Mouse (Mus musculus): Measurements from ENCODE around the gene Arhgap25. TPM values are rescaled to one million over a fixed set of nuclear protein-coding genes. Genes with fewer than 3 reads are reported as not detected.

The Arhgap25 gene
- polyA plus RNA-seq, 1 experiment from 2014 or later, result 3.4 TPM

GRCm38 (mm10) chr6:87513046-87513767 lies 19.9 kb downstream of the Arhgap25 start:
- H3K27ac ChIP-seq (replicated peaks), result no peak overlapping the region
- DNase-seq (ENCODE audit: low spot score), result peak; percentile 71
- no peaks in the 10 kb centered on the region for H3K27me3 ChIP-seq (replicated peaks; ENCODE audit: low read depth, poor library complexity, severe bottlenecking)
- WGBS, result 74% methylated on average over 12 of the region's 12 CpGs
- no peaks in the 10 kb centered on the region for H3K36me3 ChIP-seq (replicated peaks)
- H3K4me3 ChIP-seq, result no peak overlapping the region
- H3K9me3 ChIP-seq, result no peaks in the 10 kb centered on the region
- H3K4me1 ChIP-seq, result no peaks in the 10 kb centered on the region

GRCm38 (mm10) chr6:87510999-87511398 lies 22.1 kb downstream of the Arhgap25 start:
- WGBS, result 79% methylated on average over 4 of the region's 4 CpGs
- H3K36me3 ChIP-seq (replicated peaks), result no peaks in the 10 kb centered on the region

DNA sequence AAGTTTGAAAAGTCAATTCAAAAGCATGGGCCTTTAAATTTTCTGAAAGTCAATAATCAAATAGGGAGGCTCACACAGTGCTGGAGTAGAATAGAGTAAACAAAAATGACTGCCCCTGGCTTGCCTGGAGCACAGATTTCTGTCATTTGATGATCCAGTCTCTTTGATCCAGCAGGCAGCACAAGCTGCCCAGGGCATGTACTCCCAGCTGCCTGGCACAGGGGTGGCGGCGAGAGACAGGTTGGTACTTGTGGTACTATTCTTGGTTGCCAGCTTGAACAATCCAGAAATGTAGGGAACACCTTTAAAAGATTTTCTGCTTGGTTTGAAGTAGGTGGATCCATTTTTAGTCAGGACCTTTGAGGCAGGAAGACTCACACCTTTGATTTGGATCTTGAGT lies 23.3 kb downstream of the Arhgap25 start:
- 89% methylated on average over 2 of the region's 2 CpGs for WGBS
- no peak overlapping the region for H3K4me3 ChIP-seq

More at GRCm38 (mm10) chr6:87510999-87511398, 22.1 kb downstream of the Arhgap25 start:
- no peak for DNase-seq (ENCODE audit: low spot score)
- Histone ChIP-seq H3K27ac (replicated peaks) (no peak overlapping the region), H3K27me3 (replicated peaks; ENCODE audit: low read depth, poor library complexity, severe bottlenecking) (no peaks in the 10 kb centered on the region), H3K4me3 (no peak overlapping the region), H3K9me3 (no peaks in the 10 kb centered on the region), H3K4me1 (no peaks in the 10 kb centered on the region)

GRCm38 (mm10) chr6:87504875-87505274 lies 28.2 kb downstream of the Arhgap25 start:
- no peak for DNase-seq (ENCODE audit: low spot score)
- H3K27me3 ChIP-seq (replicated peaks; ENCODE audit: low read depth, poor library complexity, severe bottlenecking), result no peaks in the 10 kb centered on the region
- H3K4me3 ChIP-seq, result no peak overlapping the region

More for the DNA sequence above, 23.3 kb downstream of the Arhgap25 start:
- Histone ChIP-seq H3K4me1 (peaks cover 5% of the 10 kb centered on the region; the same call in 1 of the 2 replicates), H3K9me3 (no peaks in the 10 kb centered on the region), H3K27ac (replicated peaks) (no peak overlapping the region), H3K27me3 (replicated peaks; ENCODE audit: low read depth, poor library complexity, severe bottlenecking) (no peaks in the 10 kb centered on the region), H3K36me3 (replicated peaks) (no peaks in the 10 kb centered on the region)
- DNase-seq (ENCODE audit: low spot score), result no peak

DNA sequence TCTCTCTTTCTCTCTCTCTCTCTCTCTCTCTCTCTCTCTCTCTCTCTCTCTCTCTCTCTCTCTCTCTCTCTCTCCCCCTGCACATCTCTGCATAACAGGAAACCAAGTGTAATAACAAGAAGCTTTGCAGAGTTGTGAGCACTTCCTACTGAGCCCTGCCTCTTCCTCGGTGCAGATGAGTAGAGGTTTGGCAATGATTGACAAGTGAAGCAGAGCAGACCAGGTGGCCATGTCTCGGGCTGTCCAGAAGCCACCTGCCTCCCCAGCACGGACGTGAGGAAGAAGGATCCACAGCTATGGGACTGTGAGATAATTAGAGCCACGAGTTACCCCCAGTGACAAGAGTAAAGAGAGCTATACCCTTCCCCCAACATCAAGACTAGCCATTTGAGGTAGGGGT lies 29.1 kb downstream of the Arhgap25 start:
- no peak for DNase-seq (ENCODE audit: low spot score)
- no peak overlapping the region for H3K27ac ChIP-seq (replicated peaks)
- 73% methylated on average over 5 of the region's 5 CpGs for WGBS

More at GRCm38 (mm10) chr6:87504875-87505274, 28.2 kb downstream of the Arhgap25 start:
- 82% methylated on average over 7 of the region's 7 CpGs for WGBS
- Histone ChIP-seq H3K27ac (replicated peaks) (no peak overlapping the region), H3K4me1 (peaks cover 17% of the 10 kb centered on the region), H3K9me3 (no peaks in the 10 kb centered on the region), H3K36me3 (replicated peaks) (no peaks in the 10 kb centered on the region)

DNA sequence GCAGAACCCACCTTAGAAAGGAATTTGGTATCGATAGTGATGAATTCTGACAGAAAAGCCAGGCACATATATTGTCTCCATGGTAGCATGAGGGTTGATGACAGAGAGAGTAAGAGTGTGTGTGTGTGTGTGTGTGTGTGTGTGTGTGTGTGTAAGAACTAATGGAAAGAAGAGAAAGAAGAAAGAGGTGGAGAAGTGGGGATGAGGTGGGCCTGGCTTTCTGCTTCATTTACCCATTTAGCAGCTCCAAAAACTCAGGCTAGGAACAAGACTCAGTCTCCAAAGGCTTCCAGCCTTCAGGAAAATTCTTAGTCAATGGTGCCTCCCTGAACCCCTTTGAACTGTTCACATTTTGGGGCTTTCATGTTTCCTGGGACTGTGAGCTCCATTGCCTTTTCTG lies 29.5 kb downstream of the Arhgap25 start:
- Histone ChIP-seq H3K4me1 (peaks cover 22% of the 10 kb centered on the region), H3K27me3 (replicated peaks; ENCODE audit: low read depth, poor library complexity, severe bottlenecking) (no peaks in the 10 kb centered on the region), H3K27ac (replicated peaks) (no peak overlapping the region), H3K4me3 (no peak overlapping the region), H3K36me3 (replicated peaks) (no peaks in the 10 kb centered on the region), H3K9me3 (no peaks in the 10 kb centered on the region)
- WGBS, result 93% methylated on average over 1 of the region's 1 CpGs
- no peak for DNase-seq (ENCODE audit: low spot score)

More for the DNA sequence above, 29.1 kb downstream of the Arhgap25 start:
- no peaks in the 10 kb centered on the region for H3K9me3 ChIP-seq
- peaks cover 22% of the 10 kb centered on the region for H3K4me1 ChIP-seq
- no peaks in the 10 kb centered on the region for H3K36me3 ChIP-seq (replicated peaks)
- H3K27me3 ChIP-seq (replicated peaks; ENCODE audit: low read depth, poor library complexity, severe bottlenecking), result no peaks in the 10 kb centered on the region
- H3K4me3 ChIP-seq, result no peak overlapping the region

DNA sequence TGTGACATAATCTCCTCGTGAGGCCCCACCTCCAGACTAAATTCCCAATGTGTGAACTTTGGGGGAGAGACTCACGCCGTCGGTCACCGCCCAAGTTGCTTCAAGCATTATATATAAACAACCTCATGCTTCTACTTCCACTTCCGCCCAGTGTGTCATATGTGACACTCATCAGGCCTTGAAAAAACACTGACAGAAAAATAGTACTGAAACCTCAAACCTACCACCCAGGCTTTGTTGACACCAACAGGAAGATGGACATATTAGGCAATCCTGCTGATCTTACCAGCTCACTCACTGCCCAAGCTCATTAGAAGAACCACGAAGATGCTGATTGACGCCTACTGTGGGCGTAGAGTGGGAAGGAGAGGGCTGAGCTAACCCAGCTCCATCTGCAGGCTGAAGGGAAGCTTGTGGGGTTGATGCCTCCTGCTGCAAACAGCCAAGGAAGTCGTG lies 30.2 kb downstream of the Arhgap25 start:
- H3K27ac ChIP-seq (replicated peaks), result no peak overlapping the region
- peaks cover 22% of the 10 kb centered on the region for H3K4me1 ChIP-seq
- no peaks in the 10 kb centered on the region for H3K9me3 ChIP-seq
- no peaks in the 10 kb centered on the region for H3K36me3 ChIP-seq (replicated peaks)
- H3K4me3 ChIP-seq, result no peak overlapping the region
- no peaks in the 10 kb centered on the region for H3K27me3 ChIP-seq (replicated peaks; ENCODE audit: low read depth, poor library complexity, severe bottlenecking)
- no peak for DNase-seq (ENCODE audit: low spot score)
- WGBS, result 82% methylated on average over 10 of the region's 10 CpGs

DNA sequence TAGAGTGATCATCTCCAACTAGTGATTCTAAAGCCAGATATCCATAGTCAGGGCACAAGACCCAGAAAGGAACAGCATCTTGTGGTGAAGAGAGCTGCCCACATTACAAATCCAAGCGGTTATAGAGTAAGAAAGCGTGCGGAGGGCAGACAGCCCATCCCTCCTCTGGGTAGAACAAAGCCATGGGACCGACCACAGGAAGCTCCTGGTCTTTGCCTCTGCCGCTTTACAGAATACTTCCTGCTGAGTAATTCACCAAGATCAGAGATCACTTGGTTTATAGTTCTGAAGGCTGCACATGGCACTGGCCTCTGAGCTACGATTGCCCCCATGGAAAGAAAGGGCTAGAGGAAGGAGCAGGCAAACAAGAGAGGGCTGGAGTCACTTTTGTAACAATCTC lies 30.6 kb downstream of the Arhgap25 start:
- Histone ChIP-seq H3K4me1 (peaks cover 22% of the 10 kb centered on the region), H3K36me3 (replicated peaks) (no peaks in the 10 kb centered on the region), H3K4me3 (no peak overlapping the region), H3K27me3 (replicated peaks; ENCODE audit: low read depth, poor library complexity, severe bottlenecking) (no peaks in the 10 kb centered on the region), H3K27ac (replicated peaks) (no peak overlapping the region), H3K9me3 (no peaks in the 10 kb centered on the region)
- 74% methylated on average over 6 of the region's 6 CpGs for WGBS
- DNase-seq (ENCODE audit: low spot score), result no peak

DNA sequence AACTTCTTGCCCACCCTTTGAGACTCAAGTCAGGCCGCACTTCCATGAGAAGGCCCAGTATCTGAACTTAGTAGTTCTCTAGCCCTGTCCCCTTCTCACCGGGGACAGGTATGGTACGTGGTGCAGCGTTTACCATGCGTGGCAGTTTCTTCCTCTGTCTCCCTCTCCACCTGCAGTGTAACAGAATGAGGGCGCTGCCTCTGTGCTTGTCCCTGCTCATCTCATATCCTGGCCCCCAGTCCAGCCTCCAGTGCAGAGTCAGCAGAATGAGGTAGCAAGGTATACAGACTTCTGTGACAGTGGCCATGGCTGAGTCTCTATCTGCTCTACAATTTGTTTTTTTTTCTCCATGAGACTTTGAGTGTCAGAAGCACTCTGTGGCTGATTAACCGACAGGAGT lies 32.4 kb downstream of the Arhgap25 start:
- H3K9me3 ChIP-seq, result no peaks in the 10 kb centered on the region
- H3K36me3 ChIP-seq (replicated peaks), result no peaks in the 10 kb centered on the region
- peak overlapping the region; percentile 37 for H3K27ac ChIP-seq (replicated peaks)
- DNase-seq (ENCODE audit: low spot score), result no peak
- H3K27me3 ChIP-seq (replicated peaks; ENCODE audit: low read depth, poor library complexity, severe bottlenecking), result no peaks in the 10 kb centered on the region
- peaks cover 25% of the 10 kb centered on the region for H3K4me1 ChIP-seq
- WGBS, result 83% methylated on average over 7 of the region's 7 CpGs
- H3K4me3 ChIP-seq, result no peak overlapping the region

GRCm38 (mm10) chr6:87499791-87500190 lies 33.3 kb downstream of the Arhgap25 start:
- H3K27ac ChIP-seq (replicated peaks), result no peak overlapping the region
- 55% methylated on average over 6 of the region's 6 CpGs for WGBS
- no peak for DNase-seq (ENCODE audit: low spot score)
- H3K4me3 ChIP-seq, result no peak overlapping the region
- no peaks in the 10 kb centered on the region for H3K27me3 ChIP-seq (replicated peaks; ENCODE audit: low read depth, poor library complexity, severe bottlenecking)
- H3K36me3 ChIP-seq (replicated peaks), result no peaks in the 10 kb centered on the region
- H3K4me1 ChIP-seq, result peaks cover 25% of the 10 kb centered on the region
- no peaks in the 10 kb centered on the region for H3K9me3 ChIP-seq

DNA sequence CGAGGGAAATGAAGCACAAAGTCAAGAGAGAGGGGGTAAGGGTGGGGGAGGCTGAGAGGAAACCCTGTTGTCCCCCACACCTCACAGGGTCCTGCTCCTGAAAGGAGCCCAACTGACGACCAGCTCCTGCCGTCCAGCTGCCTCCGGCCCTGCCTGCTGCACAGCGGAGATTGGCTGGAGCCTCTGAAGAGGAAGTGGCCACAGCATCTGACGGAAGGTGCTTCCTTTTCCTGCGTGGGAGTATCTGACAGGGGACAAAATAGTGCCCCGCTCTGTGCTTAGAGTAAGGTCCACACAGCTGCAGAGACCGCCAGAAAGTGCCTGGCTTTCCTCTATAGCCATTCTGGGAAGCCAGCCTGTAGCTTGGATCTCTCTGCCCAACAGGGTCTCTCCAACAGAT lies 36.9 kb downstream of the Arhgap25 start:
- peak overlapping the region; percentile 9; the same call in 1 of the 2 replicates for H3K4me3 ChIP-seq

DNA sequence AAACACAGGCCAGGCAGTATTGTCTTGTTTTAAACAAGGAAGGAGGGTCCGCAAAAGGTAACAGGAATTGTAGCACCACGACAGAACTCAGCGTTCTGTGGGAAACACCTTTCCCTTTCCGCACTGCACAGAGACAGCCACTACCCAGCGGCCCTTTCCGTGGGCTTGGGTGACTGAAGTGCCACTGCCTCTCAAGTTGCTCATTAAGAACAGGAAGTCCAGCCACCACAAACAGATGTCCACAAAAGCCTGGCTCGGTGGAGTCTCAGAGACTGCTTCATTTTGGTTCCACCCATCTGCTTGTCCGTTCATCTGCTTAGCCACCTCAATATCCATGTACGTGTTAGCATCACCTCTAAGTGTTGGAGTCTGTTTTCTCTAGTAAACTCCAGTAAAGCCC lies 38.7 kb downstream of the Arhgap25 start:
- no peaks in the 10 kb centered on the region for H3K36me3 ChIP-seq (replicated peaks)
- no peak for DNase-seq (ENCODE audit: low spot score)
- peaks cover 14% of the 10 kb centered on the region for H3K4me1 ChIP-seq
- no peak overlapping the region for H3K27ac ChIP-seq (replicated peaks)
- H3K27me3 ChIP-seq (replicated peaks; ENCODE audit: low read depth, poor library complexity, severe bottlenecking), result no peaks in the 10 kb centered on the region
- H3K9me3 ChIP-seq, result no peaks in the 10 kb centered on the region
- H3K4me3 ChIP-seq, result no peak overlapping the region
- 72% methylated on average over 9 of the region's 9 CpGs for WGBS

More for the DNA sequence above, 36.9 kb downstream of the Arhgap25 start:
- Histone ChIP-seq H3K9me3 (no peaks in the 10 kb centered on the region), H3K36me3 (replicated peaks) (no peaks in the 10 kb centered on the region), H3K4me1 (peaks cover 29% of the 10 kb centered on the region), H3K27ac (replicated peaks) (peak overlapping the region; percentile 57; the same call in 1 of the 2 replicates), H3K27me3 (replicated peaks; ENCODE audit: low read depth, poor library complexity, severe bottlenecking) (no peaks in the 10 kb centered on the region)
- no peak for DNase-seq (ENCODE audit: low spot score)
- 81% methylated on average over 9 of the region's 9 CpGs for WGBS
